ENCODE assay signal across 9 mouse cellular contexts in the genomic region with DNA sequence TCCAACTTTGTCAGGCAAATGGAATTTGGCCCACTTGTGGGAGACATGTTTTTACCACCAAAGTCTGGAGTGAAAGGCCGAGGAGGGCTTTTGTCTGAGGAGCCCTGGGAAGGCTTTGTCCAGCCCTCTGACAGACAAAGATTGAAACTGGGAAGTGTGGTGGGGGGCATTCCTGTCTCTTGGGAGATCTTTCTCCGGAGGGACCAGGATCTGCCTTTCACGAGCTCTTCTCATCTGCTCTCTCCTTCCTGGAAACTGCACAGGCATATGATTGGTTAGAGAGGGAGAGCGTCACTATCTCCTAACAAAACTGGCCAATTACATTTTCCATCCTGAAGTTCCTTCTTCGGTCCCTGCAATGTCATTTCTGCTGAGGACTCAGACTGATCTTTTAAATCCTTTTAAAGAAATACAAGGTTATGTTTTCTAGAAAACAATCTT. TPM values are rescaled to one million over a fixed set of nuclear protein-coding genes. Genes with fewer than 3 reads are reported as not detected.
DNase-seq lines count a peak whose midpoint lies in the region; ATAC-seq and TF ChIP-seq lines count a peak whose summit lies in the region.
"Had no signal": no experiment of that assay in that cellular context is flagged by ENCODE, and none has a peak within 500 bp of the region (broad histone marks: within the 10 kb centered on the region; RNA-seq: fewer than 3 reads in every experiment).

No protein-coding gene starts in this region.

- H3K4me1 ChIP-seq in kidney, postnatal 0 days (replicated peaks; ENCODE audit: insufficient read depth, low read length), result no peaks in the 10 kb centered on the region
- no peaks in the 10 kb centered on the region for H3K4me1 ChIP-seq in heart, postnatal 0 days (ENCODE audit: control insufficient read depth, insufficient read depth)
- peaks cover 14% of the 10 kb centered on the region; the same call in 1 of the 2 replicates for H3K4me1 ChIP-seq in midbrain, postnatal 0 days (ENCODE audit: insufficient read depth, low read length)

- H3K4me3 ChIP-seq in kidney, postnatal 0 days (replicated peaks; ENCODE audit: low read depth, low read length), result no peak overlapping the region
- H3K4me3 ChIP-seq in heart, postnatal 0 days (ENCODE audit: low read depth, low read length), result peak overlapping the region; percentile 15; the same call in 1 of the 2 replicates
- no peak overlapping the region for H3K4me3 ChIP-seq in midbrain, postnatal 0 days (ENCODE audit: low read depth, low read length)

- no peak for TF ChIP-seq CTCF in kidney, postnatal 0 days (IDR thresholded peaks at IDR 0.05; ENCODE audit: low read depth)
- no peak for TF ChIP-seq CTCF in heart, postnatal 0 days (IDR thresholded peaks at IDR 0.05; ENCODE audit: low read depth)
- no peak for TF ChIP-seq CTCF in midbrain, postnatal 0 days (IDR thresholded peaks at IDR 0.05)

- no peaks in the 10 kb centered on the region for H3K9me3 ChIP-seq in kidney, postnatal 0 days (replicated peaks; ENCODE audit: low read length)
- no peaks in the 10 kb centered on the region for H3K9me3 ChIP-seq in heart, postnatal 0 days (replicated peaks; ENCODE audit: control insufficient read depth, low read length)
- no peaks in the 10 kb centered on the region for H3K9me3 ChIP-seq in midbrain, postnatal 0 days (ENCODE audit: low read length)

- DNase-seq in kidney, postnatal 0 days (ENCODE audit: low spot score), result peak; percentile 40
- no peak for DNase-seq in kidney, adult 8-10 months
- DNase-seq in heart, postnatal 0 days (ENCODE audit: low spot score), result peak; percentile 36
- DNase-seq in midbrain, postnatal 0 days (ENCODE audit: low spot score), result peak; percentile 82
- DNase-seq in testis, postnatal 10 days (ENCODE audit: low spot score), result no peak
- DNase-seq in cerebellum, adult 9-10 months, result no peak
- no peak for DNase-seq in right cerebral cortex, postnatal 14 days
- DNase-seq: thymus, adult 18-20 months had no signal

- H3K27me3 ChIP-seq in kidney, postnatal 0 days (ENCODE audit: insufficient read depth, low read length), result no peaks in the 10 kb centered on the region
- H3K27me3 ChIP-seq in heart, postnatal 0 days (ENCODE audit: control insufficient read depth, insufficient read depth, low read length), result no peaks in the 10 kb centered on the region
- no peaks in the 10 kb centered on the region for H3K27me3 ChIP-seq in midbrain, postnatal 0 days (ENCODE audit: insufficient read depth, low read length)

- WGBS in kidney, postnatal 0 days, result 50% methylated on average over 5 of the region's 5 CpGs
- WGBS in heart, postnatal 0 days, result 29% methylated on average over 5 of the region's 5 CpGs
- WGBS in midbrain, postnatal 0 days, result 5% methylated on average over 5 of the region's 5 CpGs

- no peak overlapping the region for H3K9ac ChIP-seq in kidney, postnatal 0 days (ENCODE audit: low read depth, low read length)
- H3K9ac ChIP-seq in heart, postnatal 0 days (replicated peaks; ENCODE audit: low read depth, low read length), result no peak overlapping the region
- H3K9ac ChIP-seq in midbrain, postnatal 0 days (replicated peaks; ENCODE audit: low read length, poor library complexity, severe bottlenecking), result no peak overlapping the region; the same call in 1 of the 2 replicates

- H3K27ac ChIP-seq in kidney, postnatal 0 days, result no peak overlapping the region
- H3K27ac ChIP-seq in heart, postnatal 0 days (ENCODE audit: low read depth), result no peak overlapping the region
- peak overlapping the region; percentile 64 for H3K27ac ChIP-seq in midbrain, postnatal 0 days (ENCODE audit: low read depth, low read length)

- no peak for TF ChIP-seq EP300 in heart, postnatal 0 days (IDR thresholded peaks at IDR 0.05; ENCODE audit: low read depth)

- ATAC-seq in kidney, postnatal 0 days (replicated peaks; ENCODE audit: low FRiP score, low read depth), result no peak
- ATAC-seq in common myeloid progenitor, adult 5-6 weeks (replicated peaks; ENCODE audit: low read depth, poor library complexity, severe bottlenecking), result peak; percentile 50; the same call in 1 of the 2 replicates
- peak; percentile 47; the same call in 1 of the 2 replicates for ATAC-seq in heart, postnatal 0 days (ENCODE audit: insufficient read depth, low read depth)
- peak; percentile 81 for ATAC-seq in midbrain, postnatal 0 days (ENCODE audit: low FRiP score)

- H3K4me2 ChIP-seq in kidney, postnatal 0 days (ENCODE audit: low read length), result no peak overlapping the region
- peak overlapping the region; percentile 49 for H3K4me2 ChIP-seq in heart, postnatal 0 days (ENCODE audit: low read depth, low read length)
- H3K4me2 ChIP-seq in midbrain, postnatal 0 days (ENCODE audit: low read depth, low read length, poor library complexity, severe bottlenecking), result peak overlapping the region; percentile 33

- no peaks in the 10 kb centered on the region for H3K36me3 ChIP-seq in kidney, postnatal 0 days (ENCODE audit: insufficient read depth, low read length)
- no peaks in the 10 kb centered on the region for H3K36me3 ChIP-seq in heart, postnatal 0 days (replicated peaks; ENCODE audit: control insufficient read depth, insufficient read depth, low read length)
- no peaks in the 10 kb centered on the region for H3K36me3 ChIP-seq in midbrain, postnatal 0 days (ENCODE audit: insufficient read depth, low read length)

RNA-seq across cellular contexts. Expression of a gene that starts 17.0 kb away (rescaled TPM):
- polyA plus RNA-seq in kidney, postnatal 0 days (2015; fragmentation: Nextera tagmentation; extraction: Ambion mirVana), result 2.1 and 2.3 TPM in 2 replicates
- 2.5 and 8.0 TPM in 2 replicates for total RNA-seq in common myeloid progenitor, adult 5-6 weeks (2017)
- 0.70 TPM in 1 of 2 replicates, not detected in the other for total RNA-seq in heart, postnatal 0 days (2014; rRNA removed; ENCODE audit: low replicate concordance)
- polyA plus RNA-seq in heart, postnatal 0 days (2015; fragmentation: Nextera tagmentation; extraction: Ambion mirVana), result 0.19 and 0.33 TPM in 2 replicates
- total RNA-seq in midbrain, postnatal 0 days (2014; rRNA removed), result 58.6 and 77.6 TPM in 2 replicates
- 20.9 and 29.8 TPM in 2 replicates for polyA plus RNA-seq in midbrain, postnatal 0 days (2015; fragmentation: Nextera tagmentation; extraction: Ambion mirVana)

Comparison
In these comparisons a context has a peak if more than half of its experiments do, and no peak if none do; other contexts are left out.
1. DNase-seq: peak in kidney, postnatal 0 days (single experiment), heart, postnatal 0 days (single experiment) and midbrain, postnatal 0 days (single experiment); none in kidney, adult 8-10 months (0 of 2), testis, postnatal 10 days (single experiment), cerebellum, adult 9-10 months (single experiment) and right cerebral cortex, postnatal 14 days (single experiment).